ENCODE assay signal across 43 mouse cellular contexts in genomic region chrX:78369343-78369742, GRCm38 (mm10). TPM values are rescaled to one million over a fixed set of nuclear protein-coding genes. Genes with fewer than 3 reads are reported as not detected.
"Had no signal": no experiment of that assay in that cellular context is flagged by ENCODE, and none has a peak within 500 bp of the region (broad histone marks: within the 10 kb centered on the region; RNA-seq: fewer than 3 reads in every experiment).

Gene 4930480E11Rik (plus strand): TSS chrX:78369643.

- DNase-seq: heart, postnatal 10 days; heart, postnatal 14 days; heart, postnatal 36 days; heart, postnatal 4 days; kidney, adult 11 months; kidney, adult 18-20 months; kidney, adult 2 months; kidney, adult 8-10 months; kidney, adult 9 months; kidney, postnatal 10 days; kidney, postnatal 14 days; kidney, postnatal 25 days; kidney, postnatal 36 days; kidney, postnatal 4 days; layer of hippocampus, adult 9-11 months; layer of hippocampus, postnatal 36 days had no signal

- H3K27ac ChIP-seq: heart, embryonic 10.5 days; heart, embryonic 13.5 days; heart, embryonic 15.5 days; hindbrain, embryonic 10.5 days; hindbrain, embryonic 12.5 days; hindbrain, embryonic 13.5 days; hindbrain, embryonic 14.5 days; hindbrain, embryonic 15.5 days; hindbrain, postnatal 0 days; intestine, embryonic 15.5 days; kidney, embryonic 15.5 days; kidney, postnatal 0 days; layer of hippocampus, adult 2 months had no signal

- H3K4me1 ChIP-seq: heart, embryonic 10.5 days; heart, embryonic 12.5 days; heart, embryonic 13.5 days; heart, embryonic 15.5 days; hindbrain, embryonic 10.5 days; hindbrain, embryonic 12.5 days; hindbrain, embryonic 13.5 days; hindbrain, embryonic 15.5 days; intestine, embryonic 15.5 days; kidney, embryonic 15.5 days had no signal

- H3K4me3 ChIP-seq: heart, embryonic 10.5 days; heart, embryonic 12.5 days; heart, embryonic 13.5 days; heart, embryonic 15.5 days; hindbrain, embryonic 10.5 days; hindbrain, embryonic 12.5 days; hindbrain, embryonic 13.5 days; hindbrain, embryonic 15.5 days; intestine, embryonic 15.5 days; kidney, embryonic 15.5 days; layer of hippocampus, adult 2 months had no signal

- H3K36me3 ChIP-seq: heart, embryonic 10.5 days; heart, embryonic 12.5 days; heart, embryonic 13.5 days; heart, embryonic 15.5 days; hindbrain, embryonic 10.5 days; hindbrain, embryonic 12.5 days; hindbrain, embryonic 13.5 days; hindbrain, embryonic 15.5 days; intestine, embryonic 15.5 days; kidney, embryonic 15.5 days had no signal

- H3K27me3 ChIP-seq: heart, embryonic 12.5 days; heart, embryonic 13.5 days; heart, embryonic 15.5 days; hindbrain, embryonic 12.5 days; hindbrain, embryonic 13.5 days; hindbrain, embryonic 15.5 days; intestine, embryonic 15.5 days; kidney, embryonic 15.5 days had no signal

RNA-seq across cellular contexts. Expression of gene 4930480E11Rik, which starts in this region (rescaled TPM):
- polyA plus RNA-seq: heart, embryonic 10.5 days; heart, embryonic 11.5 days; heart, embryonic 12.5 days; heart, embryonic 13.5 days; heart, embryonic 14.5 days; heart, embryonic 15.5 days; heart, embryonic 16.5 days; heart, postnatal 0 days; hindbrain, embryonic 10.5 days; hindbrain, embryonic 11.5 days; hindbrain, embryonic 12.5 days; hindbrain, embryonic 13.5 days; hindbrain, embryonic 14.5 days; hindbrain, embryonic 15.5 days; hindbrain, embryonic 16.5 days; hindbrain, postnatal 0 days; inflammation-experienced regulatory T-cells, adult 6 months; intestine, embryonic 14.5 days; intestine, embryonic 15.5 days; intestine, embryonic 16.5 days; intestine, postnatal 0 days; kidney, adult 2 months; kidney, embryonic 14.5 days; kidney, embryonic 15.5 days; kidney, embryonic 16.5 days; kidney, postnatal 0 days; large intestine, adult 2 months had no signal
